Mouse (Mus musculus) kidney, postnatal 36 days (tissue): Measurements from ENCODE around the gene Atp8a1.
A peak's percentile ranks its signal among the peaks of the same experiment; 100 is the strongest.
"Not testable (repeated sequence)": the region's sequence is repeated elsewhere in the genome, so short reads cannot be mapped to it uniquely, and the experiment has no call there.

Source experiments
- DNase-seq, 2 experiments: peaks; one replicate each; pipeline ENCODE4 v3.0.0; 2021 to 2022; ENCODE audit warnings: mixed read lengths in 2 of 2

The Atp8a1 gene

GRCm38 (mm10) chr5:67826278-67826677, 21.0 kb downstream of the Atp8a1 start:
- DNase-seq: no peak

DNA sequence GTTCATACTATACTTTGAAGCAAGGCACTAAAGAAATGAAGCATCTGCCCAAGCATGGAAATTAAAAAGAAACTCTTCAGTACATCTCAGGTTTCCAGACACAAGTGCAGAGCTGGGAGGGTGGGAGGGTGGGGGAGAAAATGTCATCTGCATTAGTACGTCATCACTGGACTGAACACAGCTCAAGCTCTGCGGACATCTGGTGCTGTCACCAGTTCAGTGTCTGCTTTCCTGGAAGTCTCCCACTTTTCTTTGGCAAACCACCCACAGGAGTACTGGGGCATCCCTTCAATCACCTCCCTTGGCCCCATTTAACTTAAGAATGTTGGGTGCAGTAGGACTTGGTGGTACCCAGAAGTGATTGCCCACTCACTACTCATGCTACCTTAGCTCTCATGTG, 22.6 kb downstream of the Atp8a1 start:
- no peak for DNase-seq

GRCm38 (mm10) chr5:67823771-67824170, 23.5 kb downstream of the Atp8a1 start:
- DNase-seq: no peak

GRCm38 (mm10) chr5:67822619-67823018, 24.6 kb downstream of the Atp8a1 start:
- DNase-seq: no peak

- DNase-seq: no peak
Observed at GRCm38 (mm10) chr5:67821987-67822401, 25.2 kb downstream of the Atp8a1 start.

GRCm38 (mm10) chr5:67821185-67821584, 26.0 kb downstream of the Atp8a1 start:
- no peak for DNase-seq

GRCm38 (mm10) chr5:67819451-67819850, 27.8 kb downstream of the Atp8a1 start:
- DNase-seq: no peak

DNA sequence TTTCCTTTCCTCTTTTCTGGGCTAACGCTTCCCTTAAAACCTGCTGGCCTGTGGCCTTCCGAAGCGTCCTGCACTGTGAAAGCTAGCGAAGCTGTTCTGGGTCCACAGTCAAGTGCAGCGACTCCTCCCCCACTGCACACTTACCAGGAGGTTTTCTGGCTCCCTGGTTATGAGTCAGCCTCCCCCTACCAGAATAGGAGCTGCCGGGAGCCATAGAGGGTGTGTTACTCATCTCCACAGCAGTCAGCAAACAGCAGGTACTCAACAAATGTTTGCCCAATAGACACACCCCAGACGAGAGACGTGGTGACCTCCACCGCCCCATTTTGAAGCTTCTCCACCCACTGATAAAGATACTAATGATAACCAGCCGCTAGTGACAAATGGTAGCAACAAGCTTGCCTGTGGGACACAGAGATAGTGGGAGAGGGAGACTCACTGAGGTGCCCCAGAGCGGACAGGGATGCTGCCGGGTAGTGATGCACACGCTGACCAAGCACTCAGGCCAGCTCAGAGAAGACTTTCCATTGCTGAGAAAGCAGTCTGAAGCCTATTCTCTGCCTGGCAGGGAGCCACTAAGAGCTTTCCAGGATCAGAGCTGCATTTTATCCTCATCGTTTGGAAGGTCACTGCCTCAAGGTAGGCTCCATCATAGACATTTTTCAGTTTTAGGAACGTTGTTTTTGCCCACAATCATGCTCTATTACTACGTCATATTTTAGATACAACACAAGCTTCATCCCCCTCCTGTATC, 31.5 kb downstream of the Atp8a1 start:
- peak in 1 of 2 experiments; percentile 11 for DNase-seq

- DNase-seq: not testable (repeated sequence)
Observed at GRCm38 (mm10) chr5:67815060-67815459, 32.2 kb downstream of the Atp8a1 start.

DNA sequence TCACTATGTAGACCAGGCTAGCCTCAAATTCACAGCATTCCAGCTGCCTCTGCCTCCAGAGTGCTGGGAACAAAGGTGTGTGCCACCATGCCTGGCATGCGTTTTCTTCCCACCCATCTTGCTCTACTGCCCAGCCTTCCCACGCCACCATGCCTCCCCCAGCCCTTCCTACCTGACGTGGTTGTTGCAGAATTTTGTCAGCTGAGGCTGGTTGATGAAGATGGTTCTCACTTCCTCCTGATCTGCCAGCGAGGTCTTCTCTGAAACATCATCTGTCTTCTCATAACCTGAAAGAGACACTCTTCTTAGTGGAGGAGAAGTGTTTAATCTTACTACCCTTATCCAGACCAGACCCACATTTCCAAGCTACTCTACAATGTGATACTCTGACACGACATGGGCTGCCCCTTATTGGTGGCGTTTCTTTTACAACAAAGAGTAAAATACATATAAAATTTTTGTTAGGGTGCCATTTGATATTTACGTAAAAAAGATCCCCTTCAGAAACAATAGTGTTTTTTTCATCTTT, 32.7 kb downstream of the Atp8a1 start:
- no peak for DNase-seq

DNA sequence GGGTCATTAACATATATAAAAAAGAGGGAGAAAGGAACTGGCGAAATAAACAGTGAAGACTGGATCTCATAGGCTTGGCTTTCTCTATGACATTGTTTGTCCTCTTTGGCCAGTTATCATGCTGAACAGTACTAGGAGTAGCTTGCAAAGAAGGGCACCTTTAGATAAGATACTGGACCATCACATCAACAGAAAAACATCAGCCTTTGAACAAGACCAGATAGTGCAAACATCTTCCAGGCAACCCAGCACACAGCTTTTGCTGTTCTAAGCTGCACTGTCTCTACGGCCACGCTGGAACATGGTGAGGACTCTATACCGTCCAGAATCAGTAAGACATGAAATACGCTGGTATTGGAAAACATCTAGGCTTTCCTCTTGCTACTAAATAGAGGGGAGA, 33.9 kb downstream of the Atp8a1 start:
- no peak for DNase-seq

GRCm38 (mm10) chr5:67802174-67803030, 44.8 kb downstream of the Atp8a1 start:
- DNase-seq: no peak

- no peak for DNase-seq
Observed at GRCm38 (mm10) chr5:67800801-67801200, 46.4 kb downstream of the Atp8a1 start.

GRCm38 (mm10) chr5:67799785-67800184, 47.4 kb downstream of the Atp8a1 start:
- DNase-seq: no peak

DNA sequence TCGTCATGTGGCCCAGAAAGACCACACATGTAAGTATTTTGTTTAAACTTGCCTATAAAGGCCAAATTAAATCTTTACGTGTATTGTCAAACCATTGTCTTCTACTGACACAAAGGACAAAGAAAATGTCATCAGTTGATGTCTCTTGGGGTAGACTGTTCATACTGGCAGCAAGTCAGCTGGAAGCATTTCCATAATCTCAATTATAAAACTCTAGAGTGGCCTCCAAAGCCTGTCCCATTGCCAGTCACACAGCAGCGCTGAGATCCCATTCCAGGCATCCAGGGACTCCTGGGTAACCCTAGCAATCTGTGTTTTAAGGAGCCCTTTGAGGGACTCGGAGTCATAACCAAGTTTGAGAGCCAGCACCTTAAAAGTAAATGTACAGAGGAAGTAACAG, 48.9 kb downstream of the Atp8a1 start:
- no peak for DNase-seq

DNA sequence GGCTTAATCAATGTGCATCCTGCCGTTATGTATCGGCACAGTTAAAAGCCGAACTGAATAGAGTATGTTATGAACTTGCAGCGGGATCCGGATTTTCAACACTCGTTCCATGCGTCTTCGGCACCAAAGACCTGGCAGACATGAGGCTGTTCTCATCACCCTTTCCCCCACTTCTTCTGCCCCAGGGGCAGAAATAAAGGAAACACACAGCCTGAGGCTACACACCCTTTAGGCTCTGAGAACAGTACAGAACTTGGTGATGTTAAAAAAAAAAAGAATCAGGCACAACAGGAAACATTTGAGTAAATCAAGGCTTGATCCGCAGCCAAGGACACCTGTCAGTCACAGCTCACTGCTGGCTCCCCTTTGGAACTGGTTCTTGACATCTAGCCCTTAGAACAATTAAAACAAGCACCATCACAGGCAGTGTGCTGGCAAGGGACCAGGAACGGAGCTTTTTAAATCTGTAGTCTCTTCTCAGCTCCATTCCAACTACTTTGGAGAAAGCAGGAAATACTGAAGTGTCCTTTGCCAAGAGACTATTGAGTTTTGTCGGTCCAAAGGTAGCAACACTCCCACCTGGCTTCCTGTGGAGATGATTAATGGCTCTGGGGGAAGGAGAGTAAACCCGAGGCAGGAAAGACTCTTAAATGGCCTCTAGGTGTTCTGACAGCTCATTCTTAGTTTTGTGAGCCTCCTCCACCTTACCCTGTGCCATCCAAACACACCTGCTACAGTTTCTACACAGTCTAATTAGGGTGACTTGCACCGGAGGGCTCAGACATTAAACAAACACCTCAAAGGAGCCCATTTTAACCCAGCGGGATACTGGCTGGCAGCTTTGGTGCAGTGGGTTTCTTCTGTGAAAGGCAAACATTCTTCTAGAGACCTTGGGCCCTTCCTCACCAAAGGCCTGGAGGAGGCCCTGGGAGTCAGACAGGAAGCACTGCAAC, 50.0 kb downstream of the Atp8a1 start:
- peak; percentile 59 to 71 for DNase-seq

DNA sequence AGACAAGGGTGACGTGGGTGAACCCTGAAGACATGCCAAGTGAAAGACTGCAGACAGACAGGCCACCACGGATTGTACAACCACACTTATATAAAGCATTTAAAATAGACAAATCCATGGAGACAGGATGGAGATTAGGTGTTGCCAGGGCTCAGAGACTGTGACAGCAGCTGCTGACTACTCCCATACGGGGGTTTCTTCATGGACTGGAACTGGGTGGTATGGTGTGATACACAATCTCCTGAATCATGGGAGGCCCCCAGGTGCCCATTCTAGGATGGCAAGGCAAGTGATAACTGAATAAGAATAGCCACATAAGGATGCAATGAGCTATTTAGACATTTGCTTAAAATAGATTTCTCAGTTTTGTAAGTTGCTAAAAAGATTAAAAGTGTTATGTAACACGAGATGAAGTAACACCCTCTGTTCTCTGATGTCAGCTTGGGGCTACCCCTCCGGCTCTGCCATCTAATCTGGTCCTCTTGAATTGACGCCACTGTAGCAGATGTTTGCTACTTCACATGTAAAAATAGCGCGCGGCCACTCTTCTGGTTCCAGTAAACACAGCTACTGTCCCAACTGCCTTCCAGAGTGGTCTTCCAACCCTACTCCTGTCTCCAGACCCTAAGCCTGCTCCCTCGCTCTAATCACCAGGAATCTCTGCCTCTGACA, 53.0 kb downstream of the Atp8a1 start:
- DNase-seq: no peak

- DNase-seq: no peak
Observed at GRCm38 (mm10) chr5:67782775-67783174, 64.5 kb downstream of the Atp8a1 start.

GRCm38 (mm10) chr5:67778026-67778425, 69.2 kb downstream of the Atp8a1 start:
- peak; percentile 40 to 42 for DNase-seq

GRCm38 (mm10) chr5:67774186-67774585, 73.0 kb downstream of the Atp8a1 start:
- DNase-seq: no peak

GRCm38 (mm10) chr5:67768708-67769107, 78.5 kb downstream of the Atp8a1 start:
- no peak for DNase-seq

GRCm38 (mm10) chr5:67764798-67765197, 82.4 kb downstream of the Atp8a1 start:
- DNase-seq: no peak
